Mouse (Mus musculus) cerebellum, adult 2 months (tissue): ENCODE measurements around the gene Fbxw7. TPM values are rescaled to one million over a fixed set of nuclear protein-coding genes. Genes with fewer than 3 reads are reported as not detected.

Experiments
- DNase-seq, 2 experiments: peaks; one replicate each; pipeline ENCODE4 v3.0.0; 2021
- H3K27ac ChIP-seq: fragments of 200-500 bp; 2 replicates; pipeline ENCODE4 v1.5.1; 2012; ENCODE audit warnings: low read length, control low read depth, inconsistent platforms; ENCODE audit not compliant: insufficient read depth
- H3K27me3 ChIP-seq: fragments of 200-500 bp; 2 replicates; pipeline ENCODE4 v1.6.1; 2012; ENCODE audit warnings: inconsistent platforms, mild to moderate bottlenecking, low read length, moderate library complexity; ENCODE audit not compliant: control insufficient read depth, insufficient read depth
- H3K4me1 ChIP-seq: fragments of 200-500 bp; 2 replicates; pipeline ENCODE4 v1.6.1; 2011; ENCODE audit warnings: low read length; ENCODE audit not compliant: control insufficient read depth, insufficient read depth
- H3K4me3 ChIP-seq: fragments of 200-500 bp; replicated peaks from 2 replicates; pipeline ENCODE3; 2011; ENCODE audit warnings: mild to moderate bottlenecking, low read depth, low read length, control low read depth; ENCODE audit not compliant: insufficient read depth
- CTCF ChIP-seq: fragments of 200-500 bp; IDR thresholded peaks from 2 replicates; pipeline ENCODE4 v1.5.1; 2011; ENCODE audit warnings: low read depth, mild to moderate bottlenecking, control low read depth, low read length, moderate library complexity, borderline replicate concordance; ENCODE audit not compliant: insufficient read depth
- POLR2A ChIP-seq: fragments of 200-500 bp; IDR thresholded peaks from 2 replicates; pipeline ENCODE4 v1.6.1; 2011; ENCODE audit warnings: low read length, control low read depth, borderline replicate concordance; ENCODE audit not compliant: insufficient read depth
- WGBS: fragments of 180-500 bp; shearing (Covaris S2); methylation state at CpG from one replicate; pipeline ENCODE4 v1.1.7; 2018; 5-methylcytosine and 5-hydroxymethylcytosine counted together
- polyA plus RNA-seq: library from polyadenylated mRNA; depleted of rRNA; stranded (reverse); fragments of >200 nt; gene quantifications from 2 replicates; pipeline ENCODE4 v1.2.3, GENCODE M21; 2012

The Fbxw7 gene
- polyA plus RNA-seq, 1 experiment = 76.2 TPM

DNA sequence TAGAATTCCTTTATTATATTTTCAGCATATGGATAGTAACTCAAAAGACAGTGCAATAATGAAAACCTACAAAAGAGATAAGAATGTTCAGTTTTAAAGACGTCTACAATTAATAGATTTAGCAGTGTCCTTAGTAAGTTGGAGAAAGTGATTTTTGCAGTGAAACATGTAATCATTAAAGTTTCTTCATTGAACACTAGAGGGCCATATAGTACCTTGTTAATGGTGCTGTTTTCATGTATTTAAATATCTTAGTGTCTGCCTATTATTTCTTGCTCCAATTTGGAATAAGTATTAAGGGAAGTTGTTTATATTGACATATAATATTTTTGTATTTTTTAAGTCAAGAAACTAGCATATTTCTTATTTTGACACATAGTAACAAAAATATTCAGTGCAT, 99.2 kb downstream of the Fbxw7 start:
- 43% methylated on average over 1 of the region's 1 CpGs for WGBS
- DNase-seq = no peak

DNA sequence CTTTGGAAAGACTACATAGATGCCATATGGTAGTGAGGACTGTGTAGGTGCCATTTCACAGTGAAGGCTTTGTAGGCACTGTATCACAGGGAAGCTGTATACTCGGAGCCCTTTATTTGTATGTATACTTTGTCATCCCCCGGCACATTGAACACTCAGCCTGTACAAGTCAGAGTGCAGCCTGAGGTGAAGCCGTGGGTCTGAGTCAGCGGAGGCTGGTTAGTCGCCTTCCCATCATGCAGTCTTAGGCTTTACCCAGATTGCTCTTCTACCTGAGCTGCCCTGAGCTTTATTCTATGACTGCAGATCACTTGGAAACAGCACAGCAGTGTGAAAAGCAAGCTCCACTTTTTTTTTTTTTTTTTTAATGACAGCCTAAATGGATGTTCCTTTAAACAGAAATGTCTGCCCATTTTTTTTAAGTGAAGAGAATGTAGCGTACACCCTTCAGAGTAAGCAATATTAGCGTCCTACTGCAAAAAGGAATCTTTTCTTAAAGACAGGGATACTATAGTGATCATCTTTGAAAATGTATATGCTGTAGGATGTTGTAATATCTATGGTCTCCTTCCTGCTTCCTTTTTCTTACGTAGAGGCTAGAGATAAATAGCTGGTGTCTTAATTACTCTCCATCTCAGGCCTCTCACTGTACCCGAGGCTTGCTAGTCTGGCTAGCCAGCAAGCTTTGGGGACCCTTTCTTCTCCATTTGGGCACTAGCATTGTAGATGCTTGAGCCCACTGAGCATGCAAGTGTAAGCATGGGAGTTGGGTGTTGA, 103.0 kb downstream of the Fbxw7 start:
- no peak overlapping the region for H3K4me3 ChIP-seq
- H3K27me3 ChIP-seq = no peaks in the 10 kb centered on the region
- no peak overlapping the region for H3K27ac ChIP-seq
- 86% methylated on average over 9 of the region's 9 CpGs for WGBS
- no peak for TF ChIP-seq POLR2A
- no peak for TF ChIP-seq CTCF
- DNase-seq = no peak
- peaks cover 2% of the 10 kb centered on the region; the same call in 1 of the 2 replicates for H3K4me1 ChIP-seq

More for the DNA sequence above, 99.2 kb downstream of the Fbxw7 start:
- Histone ChIP-seq H3K4me1 (peaks cover 2% of the 10 kb centered on the region; the same call in 1 of the 2 replicates), H3K27me3 (no peaks in the 10 kb centered on the region), H3K27ac (no peak overlapping the region), H3K4me3 (no peak overlapping the region)
- TF ChIP-seq CTCF = peak; percentile 36; the same call in 1 of the 2 replicates
- TF ChIP-seq POLR2A = no peak

DNA sequence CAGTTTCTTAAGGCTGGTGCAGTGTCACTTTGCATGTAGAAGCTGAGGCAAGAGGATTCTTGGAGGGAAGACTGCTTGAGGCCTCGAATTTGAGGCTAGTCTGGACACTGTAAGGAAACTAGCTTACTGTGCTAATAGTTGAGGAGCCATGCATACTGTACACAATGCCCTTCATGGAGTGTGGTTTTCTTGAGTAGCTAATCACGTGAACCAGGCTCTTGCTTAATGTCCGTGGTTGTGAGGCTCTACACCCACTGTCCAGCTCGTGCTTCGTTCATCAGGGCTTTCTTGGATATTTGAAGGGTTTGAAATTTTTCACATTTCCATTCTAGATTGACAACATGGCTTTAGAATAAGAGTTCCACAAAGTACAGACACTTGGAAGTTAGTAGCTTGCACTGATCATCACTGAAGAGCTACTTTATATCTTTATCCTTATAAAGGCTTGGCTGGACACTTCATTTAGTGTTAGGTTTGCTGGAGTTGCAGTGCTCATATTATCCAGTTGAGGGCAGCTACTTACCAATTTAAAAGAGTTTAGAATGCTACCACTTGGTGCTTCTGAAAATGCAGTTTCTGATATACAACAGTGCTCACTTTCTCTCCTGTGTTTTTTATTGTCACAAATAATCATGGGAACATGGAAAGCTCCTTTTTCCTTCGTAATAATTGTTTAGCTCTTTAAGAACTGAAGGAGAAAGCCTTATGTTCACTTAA, 106.8 kb downstream of the Fbxw7 start:
- H3K4me1 ChIP-seq = peaks cover 2% of the 10 kb centered on the region; the same call in 1 of the 2 replicates
- peak in 1 of 2 experiments; percentile 41 for DNase-seq
- TF ChIP-seq POLR2A (no peak), CTCF (peak; percentile 43; the same call in 1 of the 2 replicates)
- no peak overlapping the region for H3K27ac ChIP-seq
- 76% methylated on average over 6 of the region's 6 CpGs for WGBS
- H3K27me3 ChIP-seq = no peaks in the 10 kb centered on the region
- no peak overlapping the region for H3K4me3 ChIP-seq

DNA sequence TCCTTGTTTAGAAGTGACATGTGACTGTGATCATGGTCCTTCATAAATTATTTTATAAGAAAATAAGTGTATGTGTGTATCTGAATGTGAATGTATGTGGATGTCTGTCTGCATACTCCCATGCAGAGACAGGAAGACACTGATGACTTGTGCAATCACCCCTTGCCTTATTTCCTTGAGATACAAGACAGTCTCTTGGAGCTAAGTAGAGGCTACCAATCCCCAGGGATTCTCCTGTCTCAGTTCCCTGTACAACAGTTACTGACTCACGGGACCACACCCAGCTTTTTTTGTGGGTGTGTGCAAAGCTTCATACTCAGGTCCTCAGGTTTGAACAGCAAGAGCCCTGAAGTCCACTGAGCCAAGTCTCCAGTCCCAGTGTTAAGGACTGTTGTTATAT, 108.2 kb downstream of the Fbxw7 start:
- TF ChIP-seq CTCF = no peak
- H3K4me3 ChIP-seq = no peak overlapping the region
- WGBS = 67% methylated on average over 1 of the region's 1 CpGs
- H3K27me3 ChIP-seq = no peaks in the 10 kb centered on the region
- no peaks in the 10 kb centered on the region for H3K4me1 ChIP-seq
- H3K27ac ChIP-seq = no peak overlapping the region
- DNase-seq = no peak

- DNase-seq = no peak
- H3K27ac ChIP-seq = no peak overlapping the region
- H3K27me3 ChIP-seq = no peaks in the 10 kb centered on the region
- H3K4me1 ChIP-seq = no peaks in the 10 kb centered on the region
- no peak for TF ChIP-seq POLR2A
- no peak for TF ChIP-seq CTCF
- 100% methylated on average over 1 of the region's 1 CpGs for WGBS
- no peak overlapping the region for H3K4me3 ChIP-seq
These were observed 108.6 kb downstream of the Fbxw7 start for GRCm38 (mm10) chr3:84923670-84924069.

- no peaks in the 10 kb centered on the region for H3K4me1 ChIP-seq
- H3K4me3 ChIP-seq = no peak overlapping the region
- DNase-seq = no peak
- H3K27me3 ChIP-seq = no peaks in the 10 kb centered on the region
- no peak for TF ChIP-seq CTCF
- no peak for TF ChIP-seq POLR2A
- H3K27ac ChIP-seq = no peak overlapping the region
- 45% methylated on average over 4 of the region's 4 CpGs for WGBS
These were observed 110.2 kb downstream of the Fbxw7 start for GRCm38 (mm10) chr3:84925229-84925628.

DNA sequence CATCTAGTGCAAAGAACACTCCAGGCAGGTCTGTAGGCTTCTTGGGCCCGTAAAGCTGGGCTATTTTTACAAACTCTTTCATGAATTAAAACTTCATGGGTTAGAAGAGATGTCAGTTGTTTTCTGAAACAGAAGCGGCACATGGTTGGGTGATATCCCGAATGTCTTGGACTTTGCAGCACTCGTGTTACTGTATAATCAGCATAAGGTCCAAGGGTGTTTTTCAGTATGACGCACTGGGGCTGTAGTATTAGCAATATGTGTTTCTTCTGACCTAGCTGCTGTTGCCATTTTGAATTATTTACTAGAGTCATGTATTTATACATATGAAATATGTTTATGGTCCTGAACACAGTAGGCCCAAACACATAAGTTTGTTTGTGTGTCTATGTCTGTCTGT, 111.1 kb downstream of the Fbxw7 start:
- DNase-seq = no peak
- no peaks in the 10 kb centered on the region for H3K4me1 ChIP-seq
- TF ChIP-seq CTCF (no peak), POLR2A (no peak)
- 93% methylated on average over 5 of the region's 5 CpGs for WGBS
- no peak overlapping the region for H3K4me3 ChIP-seq
- H3K27me3 ChIP-seq = no peaks in the 10 kb centered on the region
- H3K27ac ChIP-seq = no peak overlapping the region

DNA sequence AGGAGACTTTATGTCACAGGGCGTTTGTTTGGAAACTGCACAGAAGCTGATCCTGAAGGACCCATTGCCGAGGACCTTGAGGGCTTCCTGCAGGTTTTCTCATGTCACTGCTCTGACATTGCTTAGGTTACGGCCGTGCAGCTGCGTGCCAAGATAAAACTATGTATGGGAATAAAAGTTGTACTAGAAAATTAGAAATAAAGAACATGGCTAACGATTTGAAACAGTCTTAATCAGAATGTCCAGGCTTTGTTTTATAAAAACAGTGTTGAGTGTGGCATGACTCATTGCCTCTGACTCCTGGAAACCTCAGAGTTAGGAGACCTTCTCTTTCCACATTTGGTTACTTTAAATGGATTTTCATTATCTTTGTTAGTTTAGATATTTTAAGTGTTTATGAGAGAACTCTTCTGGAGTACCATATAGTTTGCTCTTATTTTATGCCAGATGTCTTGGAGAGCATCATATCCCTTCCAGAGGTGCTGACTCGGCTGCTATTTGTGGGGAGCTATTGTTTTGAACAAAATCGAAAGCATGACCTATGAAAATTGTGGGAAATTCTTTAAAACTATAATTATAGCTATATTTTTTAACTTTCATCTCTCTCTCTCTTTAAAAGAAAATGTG, 112.2 kb downstream of the Fbxw7 start:
- 84% methylated on average over 8 of the region's 8 CpGs for WGBS
- Histone ChIP-seq H3K4me1 (no peaks in the 10 kb centered on the region), H3K4me3 (no peak overlapping the region), H3K27me3 (no peaks in the 10 kb centered on the region), H3K27ac (no peak overlapping the region)
- TF ChIP-seq POLR2A (no peak), CTCF (no peak)
- DNase-seq = no peak
